Mouse (Mus musculus) CH12F3 (cell line): ENCODE results near the gene Icam1.

Experiments used
- in situ Hi-C: fragments of 300-500 bp; cut with MboI; formaldehyde crosslinking; loops from 2 replicates; pipeline ENCODE4 v1.14.3; 2020; ENCODE audit warnings: low sequenced_read_pairs

Icam1 gene

GRCm38 (mm10) chr9:21015571-21016130, at the start of gene Icam1:
Gene Icam1, plus strand, starts transcription at chr9:21015985.
- in situ Hi-C loops: no loop called here

DNA sequence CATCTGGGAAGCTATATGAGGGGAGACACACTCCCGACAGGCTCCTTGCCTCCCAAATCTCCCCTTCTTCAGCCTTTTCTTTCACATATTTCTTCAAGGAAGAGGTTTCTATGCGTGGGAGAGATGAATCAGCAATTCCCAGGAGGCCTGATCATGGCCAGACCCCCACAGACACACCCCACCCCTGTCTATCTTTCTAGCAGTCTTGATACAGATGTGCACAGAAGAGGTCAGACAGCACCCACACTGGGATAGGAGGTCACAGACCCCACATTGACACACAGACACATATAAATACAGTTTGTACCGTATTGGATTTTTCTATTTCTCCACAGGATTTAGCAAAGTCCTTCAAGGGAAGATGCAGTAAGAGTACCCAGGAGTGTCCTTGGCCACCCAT, 49.8 kb upstream of the Icam1 start:
- in situ Hi-C loops: no loop called here

GRCm38 (mm10) chr9:20966747-20967146, 49.0 kb upstream of the Icam1 start:
- in situ Hi-C loops: no loop called here

DNA sequence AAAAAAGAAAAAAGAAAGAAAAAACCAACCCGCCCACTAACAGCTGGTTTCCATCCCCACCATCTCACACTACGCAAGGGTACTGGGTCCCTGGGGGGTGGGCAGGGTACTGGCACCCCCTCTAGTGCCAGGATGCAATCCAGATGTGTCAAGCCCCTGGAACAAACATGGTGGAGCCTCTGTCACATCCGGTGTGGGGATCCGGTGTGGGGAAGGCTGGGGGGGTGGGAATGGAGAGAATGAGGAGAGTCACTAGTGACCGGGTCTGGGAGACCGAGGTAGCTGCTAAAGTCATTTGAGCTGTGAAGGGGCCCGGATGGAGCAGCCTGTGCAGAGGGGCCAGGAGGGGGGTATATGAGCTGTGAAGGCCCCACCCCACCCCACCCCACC, 44.0 kb upstream of the Icam1 start:
- in situ Hi-C loops: no loop called here

GRCm38 (mm10) chr9:20972141-20972992, 43.4 kb upstream of the Icam1 start:
- in situ Hi-C loops: no loop called here

DNA sequence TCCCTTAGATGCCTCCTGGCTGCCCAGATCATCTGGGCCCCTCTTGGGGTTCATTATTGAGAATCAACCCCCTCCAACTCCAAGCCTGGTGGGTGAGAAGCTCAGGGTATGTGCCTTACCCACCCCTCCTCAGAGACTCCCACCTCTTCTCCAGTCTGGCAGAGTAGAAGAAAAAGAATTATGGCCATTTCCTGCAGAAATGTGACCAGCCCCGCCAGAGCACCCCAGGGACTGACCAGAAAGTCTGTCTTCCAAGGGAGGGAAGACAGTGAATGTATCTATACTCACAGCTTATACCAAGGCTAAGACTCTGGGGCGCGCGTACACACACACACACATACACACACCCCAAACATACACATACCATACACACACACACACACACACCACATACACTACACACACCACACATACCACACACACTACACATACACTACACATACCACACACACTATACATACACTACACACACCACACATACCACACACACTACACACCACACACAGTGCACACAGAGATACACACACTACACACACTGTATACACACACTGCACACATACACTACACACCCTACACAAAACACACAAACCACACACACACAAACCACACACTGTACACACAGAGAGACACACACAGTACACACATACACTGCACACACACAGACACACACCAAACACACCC, 42.6 kb upstream of the Icam1 start:
- in situ Hi-C loops: no loop called here

GRCm38 (mm10) chr9:20973682-20974075, 42.1 kb upstream of the Icam1 start:
- in situ Hi-C loops: no loop called here

DNA sequence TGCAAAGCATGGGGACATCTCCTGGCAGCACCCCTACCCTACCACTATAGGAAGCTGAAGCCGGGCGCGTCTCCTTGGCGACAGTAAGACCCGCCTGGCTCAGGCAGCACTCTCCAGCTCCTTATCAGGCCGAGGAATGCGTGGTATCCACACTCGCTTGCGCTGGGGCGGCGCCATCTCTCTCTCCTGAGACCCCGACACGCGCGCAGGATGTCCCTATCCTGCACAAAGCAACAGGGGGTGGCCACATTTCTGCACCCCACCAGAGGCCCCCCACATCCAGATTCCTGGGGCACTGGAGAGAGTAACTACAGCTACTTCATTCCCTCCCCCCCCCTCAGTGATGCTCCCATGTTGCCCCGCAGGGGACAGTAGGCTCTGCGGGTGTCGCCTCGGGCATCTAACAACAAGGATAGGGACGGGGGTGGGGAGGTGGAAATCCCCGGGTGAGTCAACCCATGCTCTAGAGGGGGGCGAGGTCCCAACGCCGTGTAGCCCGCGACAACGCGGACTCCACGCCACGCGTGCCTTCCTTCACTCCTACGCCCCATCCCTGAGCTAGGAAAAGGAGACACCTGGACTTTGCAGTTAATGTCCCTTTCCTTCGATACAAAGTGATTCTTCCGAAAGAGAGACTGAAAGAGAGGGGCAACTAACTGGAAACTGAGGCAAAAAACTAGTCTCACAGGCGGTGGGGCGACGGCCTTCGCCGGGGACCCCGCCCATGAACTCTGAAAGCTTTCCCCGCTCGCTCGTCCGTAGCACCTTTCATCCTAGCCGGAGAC, 40.2 kb upstream of the Icam1 start:
- in situ Hi-C loops: no loop called here

- in situ Hi-C loops: no loop called here
These were observed 39.4 kb upstream of the Icam1 start, which contains the start of gene S1pr2 for GRCm38 (mm10) chr9:20976216-20976960. Gene S1pr2, minus strand, starts transcription at chr9:20976781.

- in situ Hi-C loops: no loop called here
These were observed 38.7 kb upstream of the Icam1 start for GRCm38 (mm10) chr9:20976961-20977689.

- in situ Hi-C loops: no loop called here
These were observed 37.2 kb upstream of the Icam1 start for GRCm38 (mm10) chr9:20978409-20979095.

DNA sequence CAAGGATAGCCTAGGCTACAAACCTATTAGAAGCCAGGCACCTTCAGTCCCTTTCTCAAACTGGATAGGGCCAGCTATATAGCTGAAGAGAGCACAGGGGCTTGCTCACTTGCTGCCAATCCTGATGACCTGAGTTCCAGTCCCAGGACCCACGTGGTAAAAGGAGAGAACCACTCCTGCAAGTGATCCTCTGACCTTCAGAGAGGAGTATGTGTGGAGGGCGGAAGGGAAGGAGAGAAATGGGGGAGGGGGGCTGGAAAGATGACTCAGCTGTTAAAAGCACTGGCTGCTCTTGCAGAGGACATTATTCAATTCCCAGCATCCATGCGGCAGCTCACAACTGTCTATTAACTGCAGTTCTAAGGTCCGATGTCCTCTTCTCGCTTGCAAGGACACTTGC, 36.6 kb upstream of the Icam1 start:
- in situ Hi-C loops: no loop called here

DNA sequence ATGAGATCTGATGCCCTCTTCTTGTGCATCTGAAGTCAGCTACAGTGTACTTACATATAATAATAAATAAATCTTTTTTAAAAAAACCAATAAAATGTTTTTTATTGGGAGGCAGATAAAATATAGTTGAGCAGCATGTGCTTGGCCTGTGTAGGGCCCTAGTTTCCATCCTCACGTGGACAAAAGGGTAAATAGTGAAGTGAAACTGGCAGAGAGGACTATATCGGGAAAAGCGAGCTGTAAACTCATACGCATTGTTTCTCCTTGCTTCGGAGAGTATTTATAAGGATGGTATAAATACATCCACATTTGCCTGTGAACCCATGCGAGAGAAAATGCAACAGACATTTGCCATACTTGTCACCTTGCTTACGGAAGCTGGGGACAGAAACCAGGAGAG, 36.0 kb upstream of the Icam1 start:
- in situ Hi-C loops: no loop called here

DNA sequence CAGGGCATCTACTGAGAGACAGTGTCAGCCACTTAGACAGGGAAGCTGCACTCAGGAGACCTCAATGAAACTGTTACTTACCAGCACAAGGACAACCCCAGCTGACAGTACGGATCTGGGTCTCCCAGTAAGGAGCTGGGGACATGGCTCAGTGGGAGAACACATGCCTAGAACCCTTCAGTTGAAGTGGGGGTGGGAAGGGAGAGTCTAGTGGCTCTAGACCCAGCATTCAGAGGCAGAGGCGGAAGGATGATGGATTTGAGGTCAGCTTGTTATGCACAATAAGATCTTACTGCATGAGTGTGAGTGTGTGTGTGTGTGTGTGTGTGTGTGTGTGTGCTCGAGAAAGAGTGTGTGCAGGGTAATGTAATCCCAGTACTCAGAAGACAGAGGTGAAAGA, 33.6 kb upstream of the Icam1 start:
- in situ Hi-C loops: no loop called here

DNA sequence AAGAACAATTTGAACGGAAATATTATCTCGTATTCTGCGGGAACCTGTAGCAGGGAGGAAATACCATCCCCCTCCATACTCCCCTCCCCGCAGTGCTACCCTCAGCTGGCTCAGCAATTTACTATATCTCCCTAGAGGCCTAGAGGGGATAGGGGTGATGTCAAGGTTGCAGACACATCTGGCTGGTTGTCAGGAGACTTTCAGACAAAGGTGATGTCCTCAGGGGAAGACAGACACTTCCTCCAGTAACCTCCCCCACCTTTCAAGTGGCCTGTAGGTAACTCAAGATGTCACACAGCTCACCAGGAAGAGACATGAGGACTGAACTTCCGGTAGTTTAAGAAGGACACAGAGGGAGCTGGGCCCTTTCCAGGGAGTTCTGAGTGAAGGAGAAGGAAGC, 32.6 kb upstream of the Icam1 start:
- in situ Hi-C loops: no loop called here

DNA sequence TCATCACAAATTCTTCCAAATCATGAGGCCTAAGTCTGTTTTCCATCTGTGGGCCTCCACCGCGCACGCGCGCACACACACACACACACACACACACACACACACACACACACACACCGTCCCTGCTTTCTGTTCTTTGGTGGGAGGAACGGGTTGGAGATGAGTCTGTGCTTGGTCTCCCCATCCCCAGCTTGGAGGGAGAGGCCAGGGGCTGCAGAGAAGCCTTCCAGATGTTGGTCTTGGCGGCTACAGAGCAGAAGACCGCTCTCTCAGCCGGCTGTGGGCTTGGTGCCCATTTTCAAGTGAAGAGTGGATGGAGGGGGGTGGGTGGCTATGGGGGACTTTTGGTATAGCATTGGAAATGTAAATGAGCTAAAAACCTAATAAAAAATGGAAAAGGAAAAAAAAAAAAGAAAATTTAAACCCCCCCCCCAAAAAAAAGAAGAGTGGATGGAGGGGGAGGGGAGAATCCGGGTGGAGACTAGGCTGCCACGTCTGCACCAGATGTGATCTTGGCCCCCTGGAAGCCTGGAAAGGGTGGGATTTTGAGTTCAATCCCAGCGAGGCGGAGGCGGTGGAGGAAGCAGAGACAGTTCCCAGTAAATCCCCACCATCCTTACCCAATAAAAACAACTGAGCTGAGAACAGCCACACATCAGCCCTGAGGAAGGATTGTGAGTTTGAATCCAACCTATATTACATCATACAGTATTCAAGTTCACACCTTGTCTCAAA, 28.7 kb upstream of the Icam1 start:
- in situ Hi-C loops: no loop called here

- in situ Hi-C loops: no loop called here
These were observed 27.8 kb upstream of the Icam1 start for GRCm38 (mm10) chr9:20987953-20988352.

DNA sequence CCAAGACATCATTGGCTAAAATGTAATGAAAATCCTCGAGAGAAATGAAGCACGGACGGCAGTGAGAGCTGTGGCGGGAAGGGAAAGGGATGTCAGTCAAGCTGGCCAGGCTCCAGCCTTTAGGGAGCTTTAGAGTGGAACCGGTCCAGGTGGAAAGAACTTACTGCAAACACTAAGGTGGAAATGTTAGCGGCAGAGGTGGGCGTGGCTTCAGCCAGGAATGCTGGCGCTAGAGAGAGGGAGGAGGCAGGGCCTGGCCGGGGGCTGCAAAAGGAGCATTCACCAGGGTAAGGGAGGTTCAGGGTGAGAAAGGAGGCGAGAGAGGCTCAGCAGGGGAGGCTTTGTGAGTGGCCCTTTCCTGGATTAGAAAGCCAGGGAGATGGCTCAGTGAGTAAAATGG, 24.9 kb upstream of the Icam1 start:
- in situ Hi-C loops: no loop called here

DNA sequence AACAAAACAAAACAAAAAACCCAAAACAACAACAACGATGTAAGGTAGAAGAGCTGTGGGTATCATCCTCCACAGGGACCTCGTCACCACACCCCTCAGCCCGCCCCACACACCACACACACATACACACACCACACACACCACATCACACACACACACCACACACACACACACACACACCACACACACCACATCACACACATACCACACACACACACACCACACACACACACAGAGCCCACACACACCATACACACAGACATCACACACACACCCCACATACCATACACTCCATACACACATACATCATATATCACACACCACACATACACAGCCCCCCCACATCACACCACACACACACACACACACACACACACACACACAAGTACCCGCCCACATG, 24.2 kb upstream of the Icam1 start:
- in situ Hi-C loops: no loop called here
